Mouse (Mus musculus) c-Kit-positive CD71-negative TER-119-negative erythroid progenitor cells, embryonic 14.5 days (primary cell): ENCODE data around the gene Uba52.
"Not testable (repeated sequence)": the region's sequence is repeated elsewhere in the genome, so short reads cannot be mapped to it uniquely, and the experiment has no call there.

Source experiments
- DNase-seq: peaks from one replicate; pipeline ENCODE4 v3.0.0-alpha.2; 2013; ENCODE audit warnings: low read depth

Gene Uba52

DNA sequence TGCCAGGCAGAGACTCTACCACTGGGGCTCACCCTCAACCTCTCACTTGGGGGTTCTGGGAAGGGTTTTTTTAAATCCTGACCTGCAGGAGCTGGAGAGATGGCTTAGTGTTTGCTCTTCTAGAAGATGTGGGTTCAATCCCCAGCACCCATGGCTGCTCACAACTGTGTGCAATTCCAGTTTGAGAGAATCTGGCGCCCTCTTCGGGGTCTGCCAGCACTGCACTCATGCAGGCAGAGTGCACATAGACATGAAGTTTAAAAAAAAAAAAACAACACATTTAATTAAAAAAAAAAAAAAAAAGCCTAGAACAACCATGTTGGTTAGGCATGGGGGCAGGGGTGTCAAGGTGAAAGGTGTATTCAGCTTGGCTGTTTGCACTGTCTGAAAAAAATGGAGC is 19.7 kb upstream of the Uba52 start:
- no peak for DNase-seq

DNA sequence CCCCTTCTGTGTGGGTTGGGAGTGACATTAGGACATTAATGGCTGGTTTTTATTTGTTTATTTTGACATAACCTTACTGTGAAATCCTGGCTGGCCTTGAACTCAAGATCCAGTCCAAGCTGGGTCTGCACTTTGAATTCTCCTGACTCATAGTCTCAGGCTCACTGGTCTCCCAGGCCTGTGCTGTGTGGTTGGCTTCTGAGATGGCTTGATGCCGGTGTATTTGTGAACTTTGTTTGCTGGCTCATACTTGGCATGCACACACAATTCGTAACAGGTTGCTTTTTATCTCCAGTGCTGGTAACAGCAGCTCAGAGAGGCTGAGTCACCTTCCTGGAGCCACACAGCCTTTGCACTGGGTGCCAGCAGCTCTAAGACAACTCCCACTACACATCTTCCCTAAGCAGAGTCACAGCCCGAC is 19.1 kb upstream of the Uba52 start:
- no peak for DNase-seq

DNA sequence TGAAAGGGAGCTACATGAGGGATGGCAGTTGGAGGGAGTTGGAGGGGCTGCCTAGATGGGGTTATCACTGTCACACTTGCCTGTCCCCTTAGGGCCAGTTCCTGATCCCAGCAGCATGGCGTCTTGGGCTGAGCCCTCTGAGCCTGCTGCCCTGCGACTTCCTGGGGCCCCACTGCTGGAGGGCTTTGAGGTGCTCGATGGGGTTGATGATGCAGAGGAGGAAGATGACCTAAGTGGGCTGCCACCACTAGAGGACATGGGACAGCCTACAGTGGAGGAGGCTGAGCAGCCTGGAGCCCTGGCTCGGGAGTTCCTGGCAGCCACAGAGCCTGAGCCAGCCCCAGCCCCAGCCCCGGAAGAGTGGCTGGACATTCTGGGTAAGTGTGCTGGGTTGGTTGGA is 18.7 kb upstream of the Uba52 start:
- DNase-seq, result no peak

DNA sequence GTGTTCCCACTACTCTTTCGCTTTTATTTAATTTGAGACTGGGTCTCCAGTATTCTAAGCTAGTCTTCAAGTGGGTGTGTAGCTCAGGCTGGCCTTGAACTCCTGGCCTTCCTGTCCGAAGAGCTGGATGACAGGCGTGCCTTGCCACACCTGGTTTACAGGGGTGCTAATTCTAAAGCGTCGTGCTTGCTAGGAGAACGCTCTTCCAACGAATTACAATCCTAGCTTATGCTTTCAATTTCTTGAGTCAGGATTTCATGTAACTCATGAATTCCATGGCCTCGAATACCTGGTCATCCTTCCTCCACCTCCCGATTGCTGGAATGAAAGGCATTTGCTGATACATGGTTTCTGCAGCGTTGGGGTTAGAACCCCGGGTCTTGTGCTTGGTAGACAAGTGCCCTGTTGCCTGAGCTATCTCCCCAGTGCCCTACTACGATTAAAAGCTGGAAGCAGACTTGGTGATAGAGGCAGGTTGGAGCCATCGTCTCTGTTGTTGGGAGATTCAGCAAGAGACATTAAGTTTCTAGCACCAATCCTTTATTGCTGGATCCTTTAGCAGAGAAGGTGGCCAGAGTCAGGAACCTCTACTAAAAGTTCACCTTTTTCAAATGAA is 17.7 kb upstream of the Uba52 start:
- no peak for DNase-seq

DNA sequence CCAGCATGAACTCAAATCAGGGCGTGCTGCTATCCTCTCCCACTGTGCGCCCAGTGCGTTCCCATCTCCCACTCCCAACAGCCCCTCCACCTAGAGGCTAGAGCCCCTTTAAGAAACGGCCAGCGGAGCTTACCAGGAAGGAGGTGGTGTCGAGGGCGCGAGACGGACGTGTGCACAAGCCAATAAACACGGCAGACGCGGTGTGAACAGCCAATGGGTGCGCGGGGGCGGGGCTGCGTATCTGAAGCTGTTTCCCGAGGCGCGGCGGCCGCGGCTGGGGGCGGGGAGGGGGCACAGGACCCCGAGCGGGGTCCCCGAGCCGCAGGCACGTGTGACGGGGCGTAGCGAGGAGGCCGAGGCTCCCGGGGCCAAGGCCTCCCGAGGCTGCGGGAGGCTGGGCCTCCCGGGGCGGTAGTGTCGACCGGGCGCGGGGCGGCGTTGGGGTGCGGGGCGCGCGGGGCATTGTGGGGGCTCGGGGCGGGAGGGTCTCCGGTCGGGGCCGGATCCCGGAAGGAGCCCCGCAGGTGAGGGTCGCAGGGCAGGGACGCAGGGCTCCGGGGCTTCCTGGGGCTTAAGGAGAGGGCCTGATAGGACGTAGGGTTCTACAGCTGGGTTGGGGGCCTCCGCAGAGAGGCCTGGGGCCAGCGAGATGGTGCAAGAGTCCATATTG is 17.0 kb upstream of the Uba52 start, which contains the start of the genes Fkbp8 and Kxd1:
Gene Fkbp8 (plus strand): TSS at position 213 of the 670 bp plus-strand sequence.
Gene Kxd1 (minus strand): TSS at position 445 of the 670 bp plus-strand sequence.
- DNase-seq, result peak; percentile 89

DNA sequence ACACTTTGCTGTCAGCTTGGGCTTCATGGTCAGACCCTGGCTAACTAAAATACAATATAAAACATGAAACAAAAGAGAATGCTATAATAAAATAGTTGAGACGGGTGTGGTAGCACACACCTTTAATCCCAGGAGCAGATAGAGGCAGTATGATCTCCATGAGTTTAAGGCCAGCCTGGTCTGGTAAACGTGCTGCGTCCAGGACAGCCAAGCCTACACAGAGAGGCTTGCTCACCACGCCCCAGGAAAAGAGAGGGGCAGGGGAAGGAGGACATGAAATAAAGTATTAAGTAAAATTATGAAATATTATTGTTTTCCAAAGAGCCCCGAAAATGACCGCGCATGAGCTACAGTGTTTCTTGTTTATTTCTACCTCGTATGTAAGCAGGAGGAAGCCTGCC is 16.5 kb upstream of the Uba52 start:
- no peak for DNase-seq

DNA sequence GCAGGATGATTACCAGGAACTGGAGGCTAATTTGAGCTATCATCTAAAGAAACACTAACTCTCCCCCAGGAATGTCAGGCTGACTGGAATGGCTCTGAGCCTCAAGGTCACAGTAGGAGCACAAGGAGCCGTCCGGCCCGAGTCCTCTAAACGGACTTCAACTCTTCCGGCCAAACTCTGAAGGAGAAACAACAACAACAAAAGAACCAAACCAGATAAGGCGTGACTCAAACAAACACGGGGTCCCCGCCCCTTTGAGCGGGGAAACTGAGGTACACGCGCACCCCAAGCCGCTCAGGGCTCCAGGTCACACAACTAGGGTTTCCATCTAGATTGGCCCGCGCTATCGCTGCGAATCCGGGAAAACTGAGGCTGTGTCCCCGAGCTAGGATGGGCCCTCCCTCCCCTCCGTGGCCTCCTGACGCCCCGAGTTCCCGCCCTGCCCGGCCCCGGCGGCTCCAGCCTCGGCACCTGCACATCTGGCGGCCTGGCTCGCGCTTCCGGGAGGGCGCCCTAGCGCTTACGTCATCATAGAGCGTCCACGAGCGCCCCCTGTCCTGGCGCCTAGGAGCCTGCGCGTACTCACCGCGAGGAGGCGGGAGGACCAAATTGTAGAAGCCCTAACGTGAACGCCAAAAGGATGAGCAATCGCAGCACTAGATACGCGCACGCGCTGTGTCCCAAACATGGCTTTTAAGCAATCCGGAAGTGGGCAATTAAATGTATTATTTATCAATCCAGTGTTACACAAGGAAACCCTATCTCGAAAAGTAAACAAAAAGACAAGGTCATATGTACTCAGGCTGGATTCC is 12.2 kb upstream of the Uba52 start:
- peak; percentile 96 for DNase-seq

DNA sequence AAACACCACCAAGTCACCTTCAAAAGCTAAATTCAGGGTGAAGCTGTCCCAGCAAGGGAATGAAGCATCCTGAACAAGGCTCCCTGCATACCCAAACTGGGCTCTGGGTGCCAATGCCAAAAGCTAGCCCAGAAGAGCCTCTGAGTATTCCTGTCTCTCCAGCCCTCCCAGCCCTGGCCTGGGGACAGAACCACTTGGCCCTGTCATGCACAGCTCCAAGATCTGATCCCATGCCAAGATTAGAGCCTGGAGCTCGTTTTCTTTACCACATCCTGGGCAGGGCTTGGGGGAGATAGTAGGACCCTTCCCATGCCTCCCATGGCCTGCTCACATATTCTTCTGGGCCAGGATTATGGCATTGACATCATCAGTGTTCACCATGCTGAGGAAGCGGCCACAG is 9.0 kb upstream of the Uba52 start:
- no peak for DNase-seq

DNA sequence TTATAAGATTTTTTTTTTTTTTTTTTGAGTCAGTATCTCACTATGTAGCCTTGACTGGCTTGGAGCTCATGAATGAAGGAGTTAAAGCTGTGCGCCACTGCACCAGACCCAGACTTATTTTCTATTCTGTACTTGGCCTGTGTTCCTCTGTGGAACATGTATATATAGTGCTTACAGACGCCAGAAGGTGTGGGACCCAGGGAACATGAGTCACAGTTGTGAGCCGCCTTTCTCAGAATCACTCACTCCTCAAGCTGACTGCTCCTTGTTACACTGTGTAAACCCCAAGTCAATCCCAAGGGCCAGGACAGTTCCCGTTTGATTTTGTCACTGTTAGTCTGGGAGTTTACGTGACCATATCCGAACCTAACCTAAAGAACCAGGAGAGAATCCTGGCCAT is 8.4 kb upstream of the Uba52 start:
- no peak for DNase-seq

DNA sequence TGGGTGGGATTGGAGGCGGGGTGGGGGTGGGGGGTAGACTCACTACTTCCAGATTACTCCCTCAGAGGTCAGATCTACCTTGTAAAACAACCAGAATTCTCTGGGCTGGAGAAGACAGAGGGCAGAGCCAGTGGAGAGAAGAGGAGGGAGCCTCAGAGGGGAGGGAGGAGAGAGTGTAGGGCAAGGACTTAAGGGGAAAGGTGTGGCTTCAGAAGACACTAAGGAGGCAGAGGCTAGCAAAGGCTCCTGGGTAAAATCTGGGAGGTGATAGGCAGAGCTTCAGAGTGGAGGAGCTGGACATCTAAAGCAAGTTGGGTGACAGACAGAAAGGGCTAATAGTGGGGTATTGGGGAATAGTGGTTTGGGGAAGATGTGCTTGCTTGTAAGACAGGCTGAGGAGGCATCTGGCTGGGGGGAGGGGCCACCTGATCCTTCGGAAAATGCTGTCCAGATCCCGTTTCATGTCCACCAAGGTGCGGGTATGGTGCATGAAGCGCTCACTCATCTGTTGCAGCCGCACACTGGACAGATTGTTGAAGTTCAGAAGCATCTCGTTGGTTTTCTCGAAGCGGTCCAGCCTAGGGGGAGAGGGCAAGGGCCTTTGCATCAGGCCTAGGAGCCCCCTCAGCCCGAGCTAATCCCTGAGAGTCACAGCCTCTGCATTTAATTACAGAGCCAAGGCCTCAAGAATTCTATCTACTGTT is 7.5 kb upstream of the Uba52 start:
- DNase-seq, result no peak

DNA sequence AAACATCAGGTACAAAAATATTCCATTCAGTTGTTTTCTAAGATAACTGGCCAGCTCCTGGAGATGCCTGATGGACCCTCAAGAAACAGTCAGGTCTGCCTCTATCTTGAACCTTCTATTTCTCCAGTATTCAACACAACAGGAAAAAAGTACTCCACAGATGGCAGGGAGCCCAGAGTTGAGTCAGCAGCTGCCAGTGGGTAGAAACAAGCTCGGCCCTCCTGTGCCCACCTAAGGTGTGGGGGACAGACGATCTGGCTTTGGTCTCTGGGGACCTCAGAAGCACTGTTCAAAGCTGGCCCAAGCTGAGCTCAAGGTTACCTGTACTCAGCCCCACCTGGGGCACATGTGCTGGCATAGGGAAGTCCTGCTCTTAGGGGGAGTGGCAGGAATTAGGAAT is 2.8 kb upstream of the Uba52 start:
- DNase-seq, result no peak

DNA sequence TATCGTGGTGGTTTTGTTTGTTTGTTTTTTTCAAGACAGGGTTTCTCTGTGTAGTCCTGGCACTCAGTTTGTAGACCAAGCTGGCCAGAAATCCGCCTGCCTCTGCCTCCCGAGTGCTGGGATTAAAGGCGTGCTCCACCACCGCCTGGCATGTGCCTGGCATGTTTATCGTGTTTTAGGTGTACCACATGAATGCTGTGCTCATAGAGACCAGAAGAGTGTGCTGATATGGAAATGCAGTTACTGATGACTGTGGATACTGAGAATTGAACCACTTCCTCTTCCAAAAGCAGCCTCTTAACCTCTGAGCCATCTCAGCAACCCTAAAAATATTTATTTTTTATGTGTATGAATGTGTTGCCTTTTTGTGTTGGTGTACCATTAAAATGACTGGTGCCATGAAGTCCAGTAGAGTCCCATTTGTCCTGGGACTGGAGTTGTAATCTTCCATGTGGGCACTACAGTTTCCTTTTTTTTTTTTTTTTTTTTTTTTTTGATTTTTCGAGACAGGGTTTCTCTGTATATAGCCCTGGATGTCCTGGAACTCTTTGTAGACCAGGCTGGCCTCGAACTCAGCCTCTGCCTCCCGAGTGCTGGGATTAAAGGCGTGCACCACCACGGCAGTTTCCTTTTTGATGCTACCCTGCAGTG is 1.8 kb upstream of the Uba52 start:
- DNase-seq, result no peak

DNA sequence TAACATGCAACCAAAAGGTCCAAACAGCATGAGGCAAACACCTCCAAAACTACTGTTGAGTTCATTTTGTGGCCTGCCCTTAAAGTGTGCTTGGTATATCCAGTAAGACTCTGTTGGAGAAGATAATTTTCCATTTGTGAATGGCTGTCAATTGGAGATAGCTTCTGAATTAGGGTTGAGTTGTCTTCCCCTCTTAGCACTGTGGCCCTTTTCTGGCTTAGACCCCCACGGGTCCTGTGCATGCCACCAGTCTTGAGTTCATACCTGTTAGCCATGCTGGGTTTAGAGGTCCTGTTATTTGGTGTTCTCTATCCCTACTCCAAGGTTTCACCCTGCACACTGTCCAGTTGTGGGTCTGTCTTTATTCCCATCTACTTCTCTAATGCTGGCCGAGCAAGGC is 1.2 kb upstream of the Uba52 start:
- DNase-seq, result no peak

DNA sequence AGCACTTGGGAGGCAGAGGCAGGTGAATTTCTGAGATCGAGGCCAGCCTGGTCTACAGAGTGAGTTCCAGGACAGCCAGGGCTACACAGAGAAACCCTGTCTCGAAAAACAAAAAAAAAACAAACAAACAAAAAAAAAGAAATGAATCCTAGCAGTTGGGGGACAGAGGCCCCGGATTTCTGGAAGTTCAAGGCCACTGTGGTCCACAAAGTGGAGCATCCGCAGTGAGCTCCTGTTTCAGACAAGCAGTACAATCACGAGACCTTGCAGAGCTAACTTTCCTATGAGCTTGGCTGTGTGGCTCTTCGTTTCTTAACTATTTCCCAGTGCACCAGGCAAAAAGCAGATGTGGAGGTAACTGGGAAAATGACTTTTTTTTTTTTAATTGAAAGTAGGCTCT is 573 bp upstream of the Uba52 start:
- not testable (repeated sequence) for DNase-seq

DNA sequence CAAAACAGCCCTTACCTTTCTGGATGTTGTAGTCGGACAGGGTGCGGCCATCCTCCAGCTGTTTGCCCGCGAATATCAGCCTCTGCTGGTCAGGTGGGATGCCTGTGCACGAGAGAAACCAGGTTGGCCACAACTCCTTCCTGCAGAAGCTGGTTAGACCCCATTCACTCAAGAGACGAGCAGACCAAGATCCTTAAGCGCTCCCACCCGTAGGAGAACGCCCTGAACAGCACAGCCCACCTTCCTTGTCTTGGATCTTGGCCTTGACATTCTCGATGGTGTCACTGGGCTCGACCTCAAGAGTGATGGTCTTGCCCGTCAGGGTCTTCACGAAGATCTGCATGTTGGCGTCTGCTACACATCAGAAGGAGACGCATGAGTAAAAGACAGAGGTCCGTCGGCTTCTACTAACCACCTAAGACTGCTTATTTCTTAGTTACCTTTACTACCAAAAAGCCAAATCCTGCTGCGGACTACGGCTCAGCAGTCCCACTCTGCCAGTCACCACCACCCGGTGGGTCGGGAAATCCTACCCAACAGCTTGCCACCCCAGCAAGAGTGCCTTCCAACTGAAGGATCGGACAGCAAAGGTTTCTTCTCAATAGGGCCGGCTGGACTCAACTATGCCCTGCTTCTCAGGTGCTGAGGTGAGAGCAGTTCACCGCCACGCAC is 1.2 kb downstream of the Uba52 start:
- no peak for DNase-seq

DNA sequence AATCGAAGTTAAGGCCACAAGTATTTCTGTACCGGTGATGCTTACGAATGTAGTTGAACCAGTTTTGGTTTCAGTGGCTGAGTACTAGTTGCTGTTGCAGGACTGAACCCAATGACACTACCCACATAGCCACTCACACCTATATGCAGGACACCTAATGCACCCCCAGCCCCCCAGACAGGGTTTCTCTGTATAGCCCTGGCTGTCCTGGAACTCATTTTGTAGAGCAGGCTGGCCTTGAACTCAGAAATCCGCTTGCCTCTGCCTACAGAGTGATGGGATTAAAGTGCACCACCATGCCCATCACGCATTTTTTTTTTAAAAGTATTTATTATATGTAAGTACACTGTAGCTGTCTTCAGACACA is 3.6 kb downstream of the Uba52 start:
- DNase-seq, result no peak

DNA sequence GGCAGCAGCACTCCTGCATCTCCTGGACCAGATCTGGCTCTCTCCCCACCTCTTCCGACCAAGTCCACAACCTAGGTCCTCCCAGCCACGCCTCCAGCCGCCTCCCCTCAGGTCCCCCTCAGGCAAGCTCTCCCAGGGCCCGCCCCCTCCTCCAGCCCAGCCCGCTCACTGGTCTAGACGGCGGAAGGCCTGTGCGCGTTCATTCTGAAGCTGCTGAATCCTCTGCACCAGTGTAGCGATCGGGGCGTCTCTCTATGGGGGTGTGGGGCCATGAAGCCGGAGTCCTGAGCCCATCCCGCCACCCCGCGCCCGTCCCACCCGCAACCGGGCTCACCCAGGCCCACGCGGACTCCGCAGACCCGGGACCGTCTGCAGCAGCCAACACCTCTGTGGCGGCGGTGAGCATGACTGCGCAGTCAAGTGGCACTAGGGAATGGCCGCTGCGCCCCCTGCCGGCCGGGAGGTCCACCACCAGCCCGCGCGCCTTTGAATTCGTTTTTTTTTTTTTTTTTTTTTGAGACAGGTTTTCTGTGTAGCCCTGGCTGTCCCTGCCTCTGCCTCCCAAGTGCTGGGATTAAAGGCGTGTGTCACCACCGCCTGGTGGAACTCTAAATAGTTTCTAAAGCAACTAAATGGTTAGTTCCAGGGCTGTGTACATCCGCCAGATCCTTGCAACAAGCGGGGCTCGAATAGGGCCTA is 4.1 kb downstream of the Uba52 start, which contains the start of gene Rex1bd:
Gene Rex1bd (minus strand): TSS at position 425 of the 699 bp plus-strand sequence.
- peak; percentile 90 for DNase-seq

DNA sequence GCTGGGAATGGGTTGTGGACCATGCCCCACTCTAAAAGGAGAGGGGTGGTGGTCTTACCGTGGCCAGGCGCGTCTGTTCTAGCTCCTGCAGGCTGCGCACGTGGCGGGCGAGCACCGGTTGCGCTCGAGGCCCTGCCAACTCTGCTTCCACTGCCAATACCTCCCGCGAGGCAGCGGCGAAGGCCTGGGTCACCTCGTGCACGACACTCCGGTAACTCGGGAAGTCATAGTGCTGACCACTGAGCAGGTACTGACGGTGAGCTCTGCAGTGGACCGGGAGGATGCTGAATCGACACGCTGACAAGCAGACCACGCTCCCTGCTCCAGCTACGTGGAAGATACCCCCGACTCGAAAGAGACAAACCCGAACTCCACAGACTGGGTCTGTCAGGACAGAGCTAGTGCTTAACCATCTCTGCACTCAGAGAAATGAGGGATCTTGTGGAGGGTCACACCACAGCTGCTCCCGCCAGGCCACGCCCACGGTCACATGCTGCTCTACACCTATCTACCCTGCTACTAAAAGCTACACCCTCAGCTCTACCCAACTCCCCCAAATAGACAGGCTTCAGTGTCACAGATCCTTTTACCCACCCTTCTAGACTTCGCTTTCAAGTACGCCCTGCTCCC is 4.8 kb downstream of the Uba52 start:
- no peak for DNase-seq

DNA sequence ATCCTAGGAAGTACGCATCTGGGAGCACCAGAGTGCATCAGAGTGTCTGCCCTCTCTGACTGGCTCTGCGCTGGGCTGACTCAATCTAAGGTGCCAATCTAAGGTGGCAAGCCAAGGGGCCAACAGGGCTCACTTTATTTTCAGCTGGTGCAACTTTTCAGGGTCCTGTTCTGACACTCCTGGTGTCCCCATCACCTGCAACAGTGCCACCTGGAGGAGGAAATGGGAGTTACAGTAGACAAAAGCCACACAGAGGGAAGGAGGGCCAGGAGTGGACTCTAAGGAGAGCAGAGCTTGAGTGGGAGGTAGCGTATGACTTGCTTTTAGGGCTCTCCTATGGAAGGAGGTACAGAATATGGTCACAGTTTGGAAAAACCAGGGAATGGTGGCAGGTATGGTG is 5.8 kb downstream of the Uba52 start:
- peak; percentile 88 for DNase-seq

DNA sequence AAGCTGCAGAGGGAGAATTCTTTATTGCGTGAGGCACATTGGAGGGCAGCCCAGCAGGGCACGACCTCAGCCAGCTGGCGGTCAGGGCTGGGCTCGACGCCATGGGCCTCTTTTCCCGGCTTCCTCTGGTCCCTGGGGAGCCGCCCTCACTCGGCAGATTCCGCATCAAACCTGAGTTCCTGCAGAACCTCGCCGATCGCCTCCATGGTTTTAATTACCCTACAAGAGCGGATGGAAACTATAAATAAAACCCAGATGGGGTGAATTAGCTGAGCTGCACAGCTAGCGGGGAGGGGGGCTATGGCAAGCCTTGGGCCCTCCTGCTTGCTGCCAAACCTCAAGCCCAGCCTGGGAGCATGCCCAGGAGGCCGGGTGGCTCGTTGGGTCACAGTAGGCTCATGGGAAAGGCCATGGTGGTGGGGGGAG is 6.3 kb downstream of the Uba52 start:
- DNase-seq, result no peak
